Comparison of ENCODE assay signal across 11 mouse cellular contexts in the genomic region with DNA sequence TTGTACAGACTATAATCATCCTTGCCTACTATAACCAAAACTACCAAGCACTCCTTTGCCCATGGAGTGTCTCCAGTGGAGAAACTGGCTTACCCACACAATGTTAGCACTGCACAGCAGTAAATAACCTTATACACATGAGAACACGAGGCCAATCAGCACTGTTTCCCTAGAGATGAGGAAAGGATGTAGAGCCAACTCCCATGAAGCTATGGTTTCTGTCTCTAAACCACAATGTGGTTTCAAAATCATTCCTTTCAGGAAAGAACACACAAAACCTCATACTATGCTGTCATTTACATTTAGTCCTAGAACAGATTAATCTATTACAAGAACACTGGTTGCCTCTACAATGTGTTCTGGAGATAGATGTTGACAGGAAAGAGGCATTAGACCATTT. TPM values are rescaled to one million over a fixed set of nuclear protein-coding genes. Genes with fewer than 3 reads are reported as not detected.
DNase-seq lines count a peak whose midpoint lies in the region; ATAC-seq and TF ChIP-seq lines count a peak whose summit lies in the region.
"Had no signal": no experiment of that assay in that cellular context is flagged by ENCODE, and none has a peak within 500 bp of the region (broad histone marks: within the 10 kb centered on the region; RNA-seq: fewer than 3 reads in every experiment).

No protein-coding gene starts in this region.

- TF ChIP-seq CTCF in layer of hippocampus, adult 2 months (conservative IDR thresholded peaks at IDR 0.05) = no peak
- no peak for TF ChIP-seq CTCF in bone marrow macrophage, adult 2 months (IDR thresholded peaks at IDR 0.05; ENCODE audit: low read depth, low read length)
- no peak for TF ChIP-seq CTCF in forebrain, postnatal 0 days (IDR thresholded peaks at IDR 0.05; ENCODE audit: low read depth)
- TF ChIP-seq CTCF in left cerebral cortex, adult 2 months (IDR thresholded peaks at IDR 0.05) = no peak

- intact Hi-C loops in left cerebral cortex, adult 2 months (cut with DNase I) = loop anchor here (2.0 kb wide), 1 partner anchor 36 kb away; the partner anchor contains the start of gene Gm20458
- intact Hi-C loops in gastrocnemius, postnatal 14 days (cut with DNase I; ENCODE audit: low total_unique reads) = no loop called here

- no peak for ATAC-seq in forebrain, postnatal 0 days
- ATAC-seq in midbrain, embryonic 14.5 days (ENCODE audit: low FRiP score, low TSS enrichment) = no peak

- no peak for TF ChIP-seq POLR2A in bone marrow macrophage, adult 2 months (IDR thresholded peaks at IDR 0.05; ENCODE audit: borderline replicate concordance, low read depth, low read length)

- no peak overlapping the region for H3K4me3 ChIP-seq in layer of hippocampus, adult 2 months
- H3K4me3 ChIP-seq in bone marrow macrophage, adult 2 months (ENCODE audit: insufficient read depth, low read length) = 0 out of 2 replicates have a peak overlapping the region, but pooled peaks have one; percentile 15
- H3K4me3 ChIP-seq in forebrain, postnatal 0 days (ENCODE audit: low read depth, low read length) = no peak overlapping the region
- H3K4me3 ChIP-seq in midbrain, embryonic 14.5 days (replicated peaks; ENCODE audit: low read depth, low read length) = no peak overlapping the region
- H3K4me3 ChIP-seq in left cerebral cortex, adult 2 months = no peak overlapping the region

- H3K27me3 ChIP-seq in forebrain, postnatal 0 days (ENCODE audit: insufficient read depth, low read length) = no peaks in the 10 kb centered on the region
- no peaks in the 10 kb centered on the region for H3K27me3 ChIP-seq in midbrain, embryonic 14.5 days (ENCODE audit: control insufficient read depth, insufficient read depth, low read length)

- H3K4me2 ChIP-seq in forebrain, postnatal 0 days (ENCODE audit: low read depth) = peak overlapping the region; percentile 95; the same call in 1 of the 2 replicates
- H3K4me2 ChIP-seq in midbrain, embryonic 14.5 days (ENCODE audit: low read length) = peak overlapping the region; percentile 97

- H3K9ac ChIP-seq in forebrain, postnatal 0 days = no peak overlapping the region
- H3K9ac ChIP-seq in midbrain, embryonic 14.5 days (replicated peaks; ENCODE audit: low read length) = no peak overlapping the region

- H3K4me1 ChIP-seq in bone marrow macrophage, adult 2 months (ENCODE audit: control insufficient read depth, insufficient read depth, low read length) = peaks cover 26% of the 10 kb centered on the region
- peaks cover 8% of the 10 kb centered on the region; the same call in 1 of the 2 replicates for H3K4me1 ChIP-seq in forebrain, postnatal 0 days (ENCODE audit: insufficient read depth)
- H3K4me1 ChIP-seq in midbrain, embryonic 14.5 days (ENCODE audit: control insufficient read depth, insufficient read depth, low read length) = peaks cover 13% of the 10 kb centered on the region

- peaks cover 15% of the 10 kb centered on the region for H3K36me3 ChIP-seq in forebrain, postnatal 0 days (ENCODE audit: insufficient read depth)
- peaks cover 20% of the 10 kb centered on the region for H3K36me3 ChIP-seq in midbrain, embryonic 14.5 days (ENCODE audit: control insufficient read depth, insufficient read depth, low read length)

- peak overlapping the region; percentile 93; the same call in 1 of the 2 replicates for H3K27ac ChIP-seq in layer of hippocampus, adult 2 months
- no peak overlapping the region for H3K27ac ChIP-seq in bone marrow macrophage, adult 2 months (ENCODE audit: insufficient read depth, low read depth, low read length)
- H3K27ac ChIP-seq in forebrain, postnatal 0 days (ENCODE audit: low read depth, low read length) = no peak overlapping the region
- H3K27ac ChIP-seq in midbrain, embryonic 14.5 days (replicated peaks; ENCODE audit: low read depth, low read length) = no peak overlapping the region
- H3K27ac ChIP-seq in left cerebral cortex, adult 2 months = no peak overlapping the region

- 73% methylated on average over 1 of the region's 1 CpGs for WGBS in forebrain, postnatal 0 days
- WGBS in midbrain, embryonic 14.5 days = 56% methylated on average over 1 of the region's 1 CpGs

- no peak for DNase-seq in layer of hippocampus, adult 2 months (ENCODE audit: low spot score in 2 of 2)
- no peak for DNase-seq in layer of hippocampus, postnatal 25 days (ENCODE audit: extremely low spot score in 1 of 2, low spot score in 1 of 2)
- no peak for DNase-seq in forebrain, postnatal 0 days
- DNase-seq in midbrain, embryonic 14.5 days = no peak
- no peak for DNase-seq in urinary bladder, postnatal 25 days (ENCODE audit: low spot score)
- no peak for DNase-seq in left cerebral cortex, adult 2 months (ENCODE audit: extremely low spot score in 1 of 2, low spot score in 2 of 2)
- no peak for DNase-seq in gastrocnemius, postnatal 14 days
- DNase-seq: kidney, adult 2 months; thymus, adult 18-20 months had no signal

- H3K9me3 ChIP-seq in forebrain, postnatal 0 days (ENCODE audit: low read length) = no peaks in the 10 kb centered on the region
- H3K9me3 ChIP-seq in midbrain, embryonic 14.5 days (ENCODE audit: control insufficient read depth, low read length) = no peaks in the 10 kb centered on the region

RNA-seq across cellular contexts. Expression of gene Pigt, which starts 1.0 kb away (rescaled TPM):
- total RNA-seq in layer of hippocampus, adult 2 months (2021) = 10 to 100 TPM; 79.3 to 84.1 TPM
- total RNA-seq in layer of hippocampus, postnatal 25 days (2021) = 10 to 100 TPM; 85.3 to 87.3 TPM
- 58.5 and 80.9 TPM in 2 replicates for polyA plus RNA-seq in bone marrow macrophage, adult 2 months (2012; ENCODE audit: insufficient read depth, insufficient read length, missing spikeins)
- total RNA-seq in forebrain, postnatal 0 days (2014; rRNA removed) = 47.6 and 77.6 TPM in 2 replicates
- 91.0 and 93.8 TPM in 2 replicates for polyA plus RNA-seq in forebrain, postnatal 0 days (2015; fragmentation: Nextera tagmentation; extraction: Ambion mirVana)
- polyA plus RNA-seq in midbrain, embryonic 14.5 days (2014; fragmentation: Nextera tagmentation; extraction: Ambion mirVana) = 98.9 and 115 TPM in 2 replicates
- total RNA-seq in left cerebral cortex, adult 2 months (2021) = 10 to 100 TPM; 86.3 to 87.0 TPM
- total RNA-seq in gastrocnemius, postnatal 14 days (2021) = 10 to 100 TPM; 36.8 to 41.0 TPM

RNA-seq across cellular contexts. Expression of gene Dbndd2, which starts 10.4 kb away (rescaled TPM):
- total RNA-seq in layer of hippocampus, adult 2 months (2021) = 100 to 1,000 TPM; 111 to 112 TPM
- 100 to 1,000 TPM; 116 to 118 TPM for total RNA-seq in layer of hippocampus, postnatal 25 days (2021)
- 67.6 and 75.8 TPM in 2 replicates for polyA plus RNA-seq in bone marrow macrophage, adult 2 months (2012; ENCODE audit: insufficient read depth, insufficient read length, missing spikeins)
- 21.7 and 23.9 TPM in 2 replicates for total RNA-seq in forebrain, postnatal 0 days (2014; rRNA removed)
- polyA plus RNA-seq in forebrain, postnatal 0 days (2015; fragmentation: Nextera tagmentation; extraction: Ambion mirVana) = 10.9 and 17.6 TPM in 2 replicates
- 11.4 and 11.8 TPM in 2 replicates for polyA plus RNA-seq in midbrain, embryonic 14.5 days (2014; fragmentation: Nextera tagmentation; extraction: Ambion mirVana)
- total RNA-seq in left cerebral cortex, adult 2 months (2021) = 100 to 1,000 TPM; 102 to 106 TPM
- total RNA-seq in gastrocnemius, postnatal 14 days (2021) = 10 to 100 TPM; 14.6 to 20.6 TPM

RNA-seq across cellular contexts. Expression of gene Trp53tg5, which starts 22.8 kb away (rescaled TPM):
- total RNA-seq in layer of hippocampus, adult 2 months (2021) = not detected
- total RNA-seq in layer of hippocampus, postnatal 25 days (2021) = not detected
- not detected in 2 replicates for polyA plus RNA-seq in bone marrow macrophage, adult 2 months (2012; ENCODE audit: insufficient read depth, insufficient read length, missing spikeins)
- not detected in 2 replicates for total RNA-seq in forebrain, postnatal 0 days (2014; rRNA removed)
- not detected in 2 replicates for polyA plus RNA-seq in forebrain, postnatal 0 days (2015; fragmentation: Nextera tagmentation; extraction: Ambion mirVana)
- not detected in 2 replicates for polyA plus RNA-seq in midbrain, embryonic 14.5 days (2014; fragmentation: Nextera tagmentation; extraction: Ambion mirVana)
- not detected for total RNA-seq in left cerebral cortex, adult 2 months (2021)
- not detected for total RNA-seq in gastrocnemius, postnatal 14 days (2021)
- total RNA-seq: liver, adult 2 months had no signal
- polyA plus RNA-seq: kidney, adult 2 months; liver, adult 2 months had no signal

RNA-seq across cellular contexts. Expression of gene Gm20458, which starts 35.6 kb away (rescaled TPM):
- 1 to 10 TPM; 6.2 to 6.9 TPM for total RNA-seq in layer of hippocampus, adult 2 months (2021)
- total RNA-seq in layer of hippocampus, postnatal 25 days (2021) = 10 to 100 TPM in 1 of 2 experiments, 1 to 10 TPM in 1; 3.9 to 11.3 TPM
- not detected in 2 replicates for polyA plus RNA-seq in bone marrow macrophage, adult 2 months (2012; ENCODE audit: insufficient read depth, insufficient read length, missing spikeins)
- 3.6 and 10.5 TPM in 2 replicates for total RNA-seq in forebrain, postnatal 0 days (2014; rRNA removed)
- 10.0 and 10.7 TPM in 2 replicates for polyA plus RNA-seq in forebrain, postnatal 0 days (2015; fragmentation: Nextera tagmentation; extraction: Ambion mirVana)
- 3.4 and 5.1 TPM in 2 replicates for polyA plus RNA-seq in midbrain, embryonic 14.5 days (2014; fragmentation: Nextera tagmentation; extraction: Ambion mirVana)
- total RNA-seq in left cerebral cortex, adult 2 months (2021) = 10 to 100 TPM; 10.2 to 14.1 TPM
- total RNA-seq in gastrocnemius, postnatal 14 days (2021) = 1 to 10 TPM in 1 of 2 experiments, under 1 TPM in 1; 0.62 to 2.6 TPM

RNA-seq across cellular contexts. Expression of gene Sys1, which starts 39.6 kb away (rescaled TPM):
- 10 to 100 TPM; 40.8 to 41.0 TPM for total RNA-seq in layer of hippocampus, adult 2 months (2021)
- total RNA-seq in layer of hippocampus, postnatal 25 days (2021) = 10 to 100 TPM; 41.0 to 45.2 TPM
- polyA plus RNA-seq in bone marrow macrophage, adult 2 months (2012; ENCODE audit: insufficient read depth, insufficient read length, missing spikeins) = 33.3 and 33.9 TPM in 2 replicates
- 88.0 and 167 TPM in 2 replicates for total RNA-seq in forebrain, postnatal 0 days (2014; rRNA removed)
- polyA plus RNA-seq in forebrain, postnatal 0 days (2015; fragmentation: Nextera tagmentation; extraction: Ambion mirVana) = 105 and 110 TPM in 2 replicates
- 93.1 and 97.2 TPM in 2 replicates for polyA plus RNA-seq in midbrain, embryonic 14.5 days (2014; fragmentation: Nextera tagmentation; extraction: Ambion mirVana)
- 10 to 100 TPM; 40.8 to 41.3 TPM for total RNA-seq in left cerebral cortex, adult 2 months (2021)
- total RNA-seq in gastrocnemius, postnatal 14 days (2021) = 10 to 100 TPM; 15.0 to 15.6 TPM
